Mouse (Mus musculus) cerebellum, adult 9-11 months (tissue): Measurements from ENCODE around the gene Cdc42bpa.

Experiments
- DNase-seq: peaks from one replicate; pipeline ENCODE4 v3.0.0; 2022

The Cdc42bpa gene

DNA sequence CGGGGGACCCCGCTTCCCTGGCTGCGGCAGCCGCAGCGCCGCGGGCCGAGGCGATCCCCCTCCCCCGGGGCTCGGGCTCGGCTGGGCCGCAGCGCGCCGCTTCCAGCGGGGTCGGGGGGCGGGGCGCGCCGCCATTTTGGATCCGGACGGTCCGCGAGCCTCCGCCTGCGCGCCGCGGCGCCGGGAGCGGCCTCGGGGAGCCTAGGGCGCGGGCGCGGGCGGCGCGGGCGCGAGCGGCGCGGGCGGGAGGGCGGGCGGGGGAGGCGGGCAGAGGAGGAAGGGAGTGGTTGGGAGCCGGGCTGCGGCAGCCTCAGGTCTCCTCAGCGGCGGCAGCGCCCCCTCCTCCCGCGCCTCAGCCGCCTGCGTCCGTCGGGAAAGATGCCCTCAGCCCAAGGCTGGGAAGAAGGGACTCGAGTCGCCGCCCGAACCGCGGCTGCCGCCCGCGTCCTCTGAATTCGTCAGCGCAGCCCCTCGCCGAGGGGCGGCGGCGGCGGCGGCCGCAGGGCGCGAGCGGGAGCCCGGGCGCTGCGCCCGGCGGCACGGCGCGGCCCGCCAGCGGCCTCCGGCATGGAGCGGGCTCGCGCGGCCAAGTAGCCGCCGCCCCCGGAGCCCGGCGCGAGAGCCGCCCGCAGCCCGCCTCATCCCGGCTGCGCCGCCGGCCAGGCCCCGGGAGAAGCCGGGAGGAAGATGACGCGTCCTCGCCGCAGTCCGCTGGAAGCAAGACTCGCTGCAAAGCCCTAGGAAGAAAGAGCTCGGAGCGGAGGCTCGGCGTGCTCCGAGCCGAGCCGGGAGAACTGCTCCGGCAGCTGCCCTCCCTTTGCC, at the start of gene Cdc42bpa:
Cdc42bpa (plus strand) TSS at position 752 of the 822 bp plus-strand sequence.
- DNase-seq, result peak; percentile 87

DNA sequence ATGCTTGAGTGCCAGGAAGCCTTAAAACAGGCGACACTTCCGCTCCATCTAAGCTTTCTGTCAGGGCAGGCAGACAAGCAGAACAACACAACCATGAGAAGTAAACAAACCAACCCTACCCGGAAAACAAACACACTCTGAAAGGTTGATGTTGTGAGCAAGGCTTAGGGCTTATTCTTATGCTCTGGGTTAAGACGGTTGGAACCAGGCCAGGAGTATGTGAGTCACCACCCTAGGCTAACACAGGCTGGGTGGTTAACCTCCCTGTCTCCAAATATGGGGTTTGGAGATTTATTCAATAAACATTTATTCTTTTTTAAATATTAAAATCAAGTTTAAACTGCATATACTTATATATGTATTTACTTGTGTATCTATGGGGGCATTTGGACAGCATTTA, 46.8 kb upstream of the Cdc42bpa start:
- DNase-seq, result no peak

DNA sequence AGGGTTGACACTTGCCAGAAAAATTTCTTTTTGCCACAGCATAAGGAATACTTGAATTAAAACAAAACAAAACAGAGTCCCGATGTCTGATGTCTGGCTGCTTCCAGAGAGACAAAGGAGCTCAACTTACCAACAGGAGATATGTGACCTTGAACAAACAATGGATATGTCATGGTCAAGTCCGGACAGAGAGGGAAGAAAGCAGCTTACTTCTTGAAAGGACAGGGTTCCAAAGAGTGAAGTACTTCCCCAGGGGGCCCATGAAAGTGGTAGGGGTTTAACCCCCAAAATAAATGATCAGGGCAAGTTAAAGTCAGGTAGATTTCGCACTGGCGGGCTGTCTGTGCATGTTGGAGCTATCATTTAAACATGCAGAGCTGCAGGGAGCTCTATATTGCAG, 43.2 kb upstream of the Cdc42bpa start:
- DNase-seq, result no peak

DNA sequence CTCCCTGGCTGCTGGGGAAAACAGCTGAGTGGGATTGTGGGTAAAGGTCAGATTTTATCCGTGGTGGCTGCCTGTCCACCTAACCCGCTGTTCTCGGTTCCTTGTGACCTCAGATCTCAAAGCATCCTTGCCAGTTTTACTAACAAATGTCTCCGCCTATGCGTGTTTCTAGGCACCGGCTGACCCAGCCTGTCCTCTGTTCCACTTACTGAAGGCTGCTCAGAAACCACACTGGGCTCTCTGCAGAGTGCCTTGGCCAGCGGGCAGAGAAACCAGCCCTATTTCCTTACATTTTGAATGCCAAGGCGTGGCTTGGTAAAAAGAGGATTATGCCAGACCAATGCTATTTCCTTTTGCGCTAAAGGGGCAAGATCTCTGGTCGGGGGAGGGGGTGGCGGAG, 42.8 kb upstream of the Cdc42bpa start:
- peak; percentile 61 for DNase-seq

DNA sequence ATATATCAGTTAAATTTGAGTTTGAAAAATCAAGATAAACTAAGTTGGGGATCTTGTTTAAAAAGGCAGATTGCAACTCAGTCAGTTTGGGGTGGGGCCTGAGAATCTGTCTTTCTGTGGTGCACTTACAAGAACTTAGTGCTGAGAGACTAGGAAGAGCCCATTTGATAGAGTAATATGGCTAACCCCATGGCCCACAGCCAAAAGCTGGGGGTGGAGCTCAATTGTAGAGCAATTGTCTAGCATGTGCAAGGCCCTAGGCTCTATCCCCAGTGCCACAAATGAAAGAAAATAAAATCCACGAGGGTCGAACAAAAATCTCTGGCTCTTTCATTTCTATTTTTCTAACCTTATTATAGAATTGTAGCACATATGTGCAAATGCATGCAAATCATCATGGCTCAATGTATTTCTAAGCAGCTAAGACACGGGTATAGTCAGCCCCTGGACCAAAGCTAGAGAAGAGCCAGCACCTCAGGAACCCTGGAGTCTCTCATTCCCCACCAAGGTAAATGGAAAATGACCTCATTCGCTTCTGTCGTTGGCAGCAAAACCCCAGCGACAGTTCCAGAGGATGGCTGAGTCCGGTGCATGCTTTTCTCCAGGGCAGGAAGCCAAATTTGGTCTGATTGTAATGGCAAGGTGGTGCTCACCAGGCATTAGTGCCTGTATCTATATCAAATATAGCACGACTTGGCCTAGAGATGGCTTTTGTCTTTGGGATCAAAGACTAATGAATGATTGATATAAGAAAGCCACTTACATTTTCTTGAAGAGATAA, 40.4 kb upstream of the Cdc42bpa start:
- DNase-seq, result peak; percentile 87

DNA sequence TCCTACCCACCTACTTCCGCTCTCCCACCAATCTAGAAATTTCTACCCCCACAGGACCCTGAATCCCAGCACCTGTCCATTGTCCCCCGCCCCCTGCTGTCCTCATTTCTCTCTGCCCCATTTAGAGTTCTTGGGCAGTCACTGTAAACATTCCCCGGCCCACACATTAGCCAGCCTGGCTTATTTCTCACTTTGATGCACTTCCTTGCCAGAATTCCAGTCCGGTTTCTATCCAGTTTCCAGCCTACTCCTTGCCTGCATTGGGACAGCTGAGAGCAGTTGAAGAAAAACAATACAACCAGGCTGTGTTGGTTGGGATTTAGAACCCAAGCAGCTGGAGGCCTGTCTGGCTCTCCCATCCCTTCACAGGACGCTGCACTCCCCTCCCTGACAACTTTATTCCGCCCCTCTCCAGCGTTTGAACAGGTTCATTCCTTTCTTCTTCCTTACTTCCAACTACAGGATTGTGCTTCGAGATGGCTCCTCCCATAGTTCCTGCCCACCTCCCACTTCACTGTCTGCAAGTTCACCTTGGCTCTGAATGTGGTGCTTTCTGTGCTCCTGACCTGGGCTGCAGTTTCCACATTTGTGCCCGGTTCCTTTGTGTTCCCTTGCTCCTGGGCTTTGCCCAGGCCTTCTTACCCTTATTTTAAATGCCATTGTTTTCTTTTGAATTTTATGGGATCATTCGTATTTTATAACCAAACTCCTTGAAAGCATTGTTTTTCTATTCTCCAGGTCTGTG, 36.4 kb upstream of the Cdc42bpa start:
- DNase-seq, result no peak

DNA sequence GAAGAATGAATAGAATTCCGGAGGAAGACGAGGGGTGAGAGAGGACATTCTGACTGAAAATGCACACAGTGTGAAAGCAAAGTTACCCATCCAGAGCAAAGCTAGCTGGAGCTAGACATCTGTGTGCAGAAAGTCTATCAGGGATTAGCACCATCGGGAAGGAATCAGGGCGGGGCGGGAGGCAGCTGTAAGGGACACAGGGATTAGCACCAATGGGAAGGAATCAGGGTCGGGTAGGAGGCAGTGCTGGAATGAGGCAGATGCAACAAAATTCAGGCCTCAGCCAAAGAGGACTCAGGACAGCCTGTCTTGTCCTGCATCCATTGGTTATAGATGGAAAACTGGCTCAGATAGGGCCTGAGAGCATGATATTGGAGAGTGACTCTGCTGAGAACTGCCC, 34.0 kb upstream of the Cdc42bpa start:
- DNase-seq, result no peak

DNA sequence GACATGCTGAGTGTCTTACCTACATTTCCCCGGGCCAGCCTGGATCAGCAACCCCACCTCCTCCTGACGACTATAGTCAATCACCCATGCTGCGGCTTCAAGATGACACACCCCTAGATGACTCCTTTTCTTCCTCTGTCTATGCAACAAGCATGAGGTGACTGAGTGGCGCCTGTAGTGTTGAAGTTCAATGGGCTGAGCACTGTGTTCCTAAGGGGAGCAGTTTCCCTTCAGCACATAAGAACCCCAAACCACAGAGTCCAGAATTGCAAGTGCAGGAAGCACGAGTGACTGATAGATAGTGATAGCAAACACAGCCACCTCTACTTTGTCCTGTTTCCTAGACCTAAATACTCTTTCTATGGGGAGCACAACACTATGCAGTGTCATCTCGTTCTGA, 33.2 kb upstream of the Cdc42bpa start:
- no peak for DNase-seq

DNA sequence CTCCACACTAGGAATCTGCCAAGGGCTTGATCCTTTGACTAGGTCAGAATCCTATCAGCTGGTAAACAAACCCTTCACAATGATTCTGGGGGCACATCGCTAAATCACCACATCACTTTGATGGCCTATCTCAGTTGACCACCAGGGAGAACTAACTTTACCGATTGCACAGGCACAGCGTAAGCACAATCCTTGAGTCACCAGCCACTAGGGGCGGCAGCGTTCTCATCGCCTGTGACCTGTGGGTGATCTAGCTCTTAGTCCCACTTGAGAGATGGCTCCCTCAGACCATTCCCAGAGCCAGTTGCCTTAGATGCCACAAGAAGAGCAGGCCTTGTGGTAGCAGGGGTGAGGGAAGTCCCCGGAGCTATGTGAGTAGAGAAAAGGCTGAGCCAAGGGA, 31.4 kb upstream of the Cdc42bpa start:
- no peak for DNase-seq

DNA sequence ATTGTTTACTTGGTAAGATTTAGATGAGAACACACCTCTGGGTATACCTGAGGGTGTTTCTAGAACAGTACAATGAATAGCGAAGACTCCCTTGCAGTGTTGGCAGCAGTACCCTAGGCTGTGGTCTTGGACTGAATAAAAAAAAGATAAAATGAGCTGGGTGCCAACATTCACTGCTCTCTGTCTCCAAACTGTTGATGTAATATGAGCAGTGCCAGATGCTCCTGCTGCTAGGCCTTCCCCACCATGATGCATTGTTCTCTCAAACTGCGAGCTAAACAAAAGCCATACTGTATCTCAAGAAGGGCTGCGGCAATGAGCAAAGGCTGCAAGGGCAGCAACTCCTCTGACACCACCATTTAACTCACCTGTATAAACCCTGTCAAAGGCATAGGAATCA, 29.0 kb upstream of the Cdc42bpa start:
- peak; percentile 45 for DNase-seq

DNA sequence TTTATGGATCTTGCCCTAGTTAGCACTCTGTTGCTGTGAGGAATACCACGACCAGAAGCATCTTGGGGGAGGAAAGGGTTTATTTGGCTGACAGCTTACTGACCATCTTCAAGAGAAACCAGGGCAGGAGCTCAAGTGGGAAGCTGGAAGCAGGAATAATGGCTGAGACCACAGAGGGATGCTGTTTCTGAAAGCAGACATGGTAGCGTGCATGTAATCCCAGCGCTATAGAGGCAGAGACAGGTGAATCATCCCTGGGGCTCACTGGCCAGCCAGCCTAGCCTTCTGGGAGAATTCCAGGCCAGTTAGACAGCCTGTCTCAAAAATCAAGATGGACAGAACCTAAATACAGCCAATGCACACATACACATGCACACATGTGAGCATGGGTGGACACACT, 26.2 kb upstream of the Cdc42bpa start:
- DNase-seq, result no peak

DNA sequence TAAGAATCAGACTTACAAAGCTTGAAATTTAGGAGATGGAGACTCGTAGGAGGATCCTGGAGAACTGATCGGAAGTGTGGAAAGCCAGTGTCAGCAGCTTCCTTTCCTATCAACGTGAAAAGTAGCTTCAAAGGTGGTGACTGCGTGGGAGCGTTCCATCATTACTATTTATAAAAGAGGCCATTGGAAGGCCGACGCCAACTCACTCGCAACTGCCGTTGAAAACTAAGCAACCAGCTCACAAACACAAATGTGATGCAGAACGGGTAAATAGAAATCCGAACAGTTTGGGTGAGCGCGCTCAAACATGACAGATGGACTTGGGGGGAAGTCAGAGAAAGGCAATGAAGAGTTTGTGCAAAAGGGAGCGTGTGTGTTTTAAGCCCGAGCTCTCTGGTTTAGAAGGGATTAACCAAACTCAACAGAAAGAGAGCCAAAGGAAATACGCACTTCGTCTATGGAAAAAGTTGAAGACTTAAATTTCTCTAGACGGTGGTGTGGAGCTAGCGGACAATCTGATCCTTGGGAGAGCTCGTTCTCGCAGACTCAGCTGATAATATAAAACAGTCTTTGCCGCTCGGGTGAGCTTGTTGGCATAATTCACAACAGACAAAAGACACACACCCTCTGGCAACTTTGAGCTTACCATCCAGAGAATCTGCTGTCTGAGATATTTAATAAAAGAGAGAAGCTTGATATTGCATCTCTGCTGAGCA, 20.0 kb upstream of the Cdc42bpa start:
- no peak for DNase-seq

DNA sequence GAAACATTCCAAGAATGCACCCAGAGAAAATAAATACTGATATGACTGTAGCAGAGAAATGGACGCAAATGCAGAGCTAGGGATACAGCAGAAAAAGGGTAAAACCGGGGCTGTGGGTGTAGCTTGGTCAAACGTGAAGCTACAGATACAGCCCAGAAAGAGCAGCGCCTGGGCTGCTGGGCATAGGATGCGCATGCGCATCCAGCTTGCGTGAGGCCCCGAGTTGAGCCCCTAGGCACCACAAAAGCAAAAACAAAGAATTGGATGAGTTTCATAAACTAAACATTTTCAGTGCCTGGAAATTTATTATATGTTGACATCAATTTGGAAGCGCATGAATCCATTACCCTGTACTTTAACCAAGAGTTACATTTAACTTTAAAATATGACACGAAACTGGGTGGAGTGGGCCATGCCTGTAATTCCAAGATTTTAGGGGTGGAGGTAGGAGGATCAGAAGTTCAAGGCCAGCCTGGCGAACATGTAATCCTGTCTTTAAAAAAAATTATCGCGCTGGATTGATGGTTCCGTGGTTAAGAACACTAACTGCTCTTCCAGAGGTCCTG, 19.4 kb upstream of the Cdc42bpa start:
- DNase-seq, result no peak

DNA sequence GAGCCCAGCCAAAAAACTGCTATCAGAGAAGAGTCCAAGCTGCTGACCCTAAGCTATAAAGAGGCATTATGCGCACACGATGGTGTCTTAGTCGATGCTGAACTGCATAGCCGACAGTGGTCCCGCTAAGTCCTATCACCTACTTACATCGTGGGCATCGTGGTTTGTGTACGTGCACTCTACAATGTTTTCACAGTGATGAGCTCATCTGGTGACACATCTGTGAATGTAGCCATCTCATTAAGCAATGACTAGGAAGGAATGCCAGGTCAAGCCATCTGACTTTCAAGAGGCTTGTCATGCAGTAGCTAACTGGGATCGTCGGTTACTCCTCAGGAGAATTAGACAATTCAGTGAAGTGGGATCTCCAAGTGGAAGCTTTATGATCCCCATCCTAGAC, 15.3 kb upstream of the Cdc42bpa start:
- no peak for DNase-seq

DNA sequence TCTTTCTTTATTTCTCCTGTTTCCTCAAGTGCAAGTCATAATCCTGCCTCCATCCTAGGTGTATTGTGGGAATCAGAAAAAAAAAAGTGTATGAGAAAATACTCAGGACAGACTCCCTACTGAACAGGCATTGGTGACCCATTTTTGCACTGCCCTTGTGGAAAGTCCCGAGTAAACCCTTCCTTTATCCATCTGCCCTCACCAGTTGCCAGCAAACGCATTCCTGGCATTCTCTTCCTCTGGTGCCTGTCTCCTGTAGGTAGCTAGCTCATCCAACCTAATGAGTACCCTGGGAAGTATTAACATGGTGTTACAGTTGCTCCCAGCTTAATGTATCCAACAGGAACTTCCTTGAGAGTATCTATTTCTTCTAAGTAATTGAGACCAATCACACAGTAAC, 13.7 kb upstream of the Cdc42bpa start:
- peak; percentile 68 for DNase-seq

DNA sequence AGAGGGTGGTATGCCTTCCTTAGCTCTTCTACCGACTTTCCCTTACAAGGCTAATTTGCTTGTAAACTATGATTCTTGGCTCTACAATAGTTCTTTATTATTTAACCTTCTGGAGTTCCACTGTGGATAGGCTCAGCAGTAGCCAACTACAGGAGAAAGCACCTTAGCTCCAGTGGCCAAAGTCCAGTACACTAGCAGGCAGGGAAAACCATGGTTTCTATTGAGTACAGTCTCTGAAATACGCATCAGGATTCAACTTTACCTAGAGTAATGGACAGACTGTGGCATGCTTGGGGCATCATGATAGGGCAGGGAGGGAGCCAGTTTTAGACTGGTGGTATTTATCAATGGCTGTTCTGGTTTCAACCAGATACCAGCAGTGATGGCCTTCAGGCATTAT, 12.6 kb upstream of the Cdc42bpa start:
- DNase-seq, result no peak

DNA sequence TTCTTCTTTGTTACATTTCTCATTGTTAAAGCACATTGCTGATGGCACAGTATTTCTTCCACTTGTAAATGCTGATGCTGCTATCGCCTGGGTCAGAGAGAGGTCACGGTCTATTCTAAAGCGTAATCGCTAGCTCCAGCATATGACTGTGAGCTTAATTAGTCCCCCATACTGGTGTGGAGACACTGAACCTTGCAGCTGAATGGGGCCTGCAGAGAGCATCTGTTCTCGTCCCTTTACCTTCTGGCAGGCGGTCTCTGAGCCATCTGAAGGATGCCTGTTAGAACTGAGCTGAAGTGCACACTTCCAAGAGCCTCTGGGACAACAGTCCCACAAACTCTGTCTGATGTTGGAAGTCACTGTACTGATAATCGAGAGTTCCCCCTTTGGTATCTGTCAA, 8.7 kb upstream of the Cdc42bpa start:
- DNase-seq, result peak; percentile 64

DNA sequence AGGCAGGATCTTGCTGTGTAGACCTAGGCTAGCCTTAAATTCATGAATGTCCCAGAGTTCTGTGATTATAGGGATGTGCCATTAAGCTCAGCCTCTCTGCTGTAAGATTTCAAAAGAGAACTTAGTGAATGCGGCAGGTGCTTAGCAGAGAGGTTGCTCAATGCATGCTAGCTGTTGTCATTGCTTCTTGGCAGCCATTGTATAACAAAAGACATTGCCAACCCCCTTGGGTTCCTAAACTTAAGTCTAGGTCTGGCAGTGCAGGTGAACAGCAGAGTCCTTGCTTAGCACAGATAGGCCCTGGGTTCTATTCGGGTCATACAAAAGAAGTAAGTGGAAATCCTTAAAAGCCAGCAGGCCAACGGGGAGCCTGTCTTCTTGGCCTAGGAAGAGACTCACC, 7.0 kb upstream of the Cdc42bpa start:
- DNase-seq, result no peak

DNA sequence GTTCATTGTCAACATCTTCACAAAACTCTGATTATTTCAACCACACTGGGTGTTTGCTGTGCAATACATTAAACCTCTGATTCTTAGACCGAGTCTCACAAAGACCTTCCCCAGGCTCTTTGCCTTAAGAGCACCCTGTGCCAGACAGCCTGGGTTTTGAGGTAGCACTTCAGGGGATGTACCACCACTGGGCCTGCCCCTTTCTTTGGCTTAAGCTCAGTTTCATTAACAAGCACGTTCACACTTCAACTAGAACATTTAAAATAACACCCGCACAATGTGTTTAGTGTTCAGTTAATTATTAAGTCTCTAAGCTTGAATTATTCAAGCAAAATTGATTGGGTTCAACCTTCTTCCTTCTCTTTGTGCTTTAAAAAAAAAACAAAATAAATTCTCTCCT, 2.8 kb upstream of the Cdc42bpa start:
- no peak for DNase-seq

DNA sequence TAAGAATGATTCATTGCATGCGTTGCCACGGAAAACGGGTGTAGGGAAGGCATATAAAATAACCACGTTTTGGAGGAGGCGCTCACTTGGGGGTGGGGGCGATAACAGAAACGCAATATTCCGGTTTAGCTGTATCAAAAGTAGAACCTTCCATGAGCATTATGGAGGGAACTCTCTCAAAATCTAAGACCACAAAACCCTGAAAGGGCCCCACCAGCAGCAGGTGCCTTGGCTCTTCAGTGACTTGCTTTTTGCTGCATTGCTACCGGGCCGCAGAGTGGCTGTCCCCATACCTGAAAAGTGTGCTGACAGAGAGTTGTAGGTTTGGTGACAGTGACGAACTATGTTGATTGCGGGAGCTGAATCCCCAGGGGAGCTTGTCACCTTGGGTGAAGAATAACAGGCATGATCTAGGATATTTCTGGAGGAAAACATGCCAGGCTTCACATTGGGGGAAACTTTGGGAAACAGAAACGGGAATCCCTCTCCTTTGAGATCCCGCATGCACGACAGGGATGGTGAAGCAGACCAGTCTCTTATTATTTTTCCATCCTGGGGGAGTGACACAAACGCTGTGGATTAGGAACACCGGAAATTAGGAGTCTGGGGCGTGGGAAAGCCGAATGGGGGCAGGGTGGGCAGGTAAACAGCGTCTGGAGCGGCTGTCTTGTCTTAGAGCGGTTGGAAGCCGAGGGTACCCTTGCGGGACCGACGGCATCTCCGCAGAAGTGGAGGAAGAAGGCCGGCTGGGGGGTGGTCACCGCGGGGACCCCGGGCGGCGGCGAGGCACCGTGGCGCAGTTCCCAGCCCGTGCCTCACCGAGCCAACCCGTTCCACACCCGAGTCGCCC, 1.2 kb upstream of the Cdc42bpa start:
- no peak for DNase-seq

DNA sequence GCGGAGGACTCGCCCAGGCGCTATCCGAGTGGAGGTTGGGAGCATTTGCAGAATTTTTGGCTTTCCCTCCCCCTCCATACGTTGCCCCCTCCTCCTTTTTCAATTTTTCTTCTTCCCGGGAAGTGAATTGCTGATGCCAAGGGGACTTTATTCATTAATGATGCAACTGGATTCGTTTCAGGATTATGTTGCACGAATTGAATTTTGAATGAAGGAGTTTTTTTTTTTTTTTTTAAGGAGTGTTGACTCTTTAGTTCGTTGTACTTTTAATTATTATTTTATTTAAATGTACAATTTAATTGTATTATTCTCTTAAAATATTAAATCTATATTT, 238 bp downstream of the Cdc42bpa start:
- no peak for DNase-seq
